Mouse (Mus musculus) intestine, embryonic 15.5 days (tissue): ENCODE measurements around the gene Glyctk. TPM values are rescaled to one million over a fixed set of nuclear protein-coding genes. Genes with fewer than 3 reads are reported as not detected.

Experiments used
- ATAC-seq: fragments of 200-750 bp; cut with Nextera tagmentation; 2 replicates; pipeline ENCODE4 v1.8.0; 2017; ENCODE audit warnings: moderate TSS enrichment, moderate library complexity
- H3K27ac ChIP-seq: fragments of 300-500 bp; sonication (generic); 2 replicates; pipeline ENCODE4 v1.5.1; 2015; ENCODE audit warnings: mild to moderate bottlenecking, inconsistent platforms
- H3K27me3 ChIP-seq: fragments of 300-500 bp; sonication (generic); replicated peaks from 2 replicates; pipeline ENCODE4 v1.6.1; 2015; ENCODE audit warnings: inconsistent platforms
- H3K36me3 ChIP-seq: fragments of 300-500 bp; sonication (generic); 2 replicates; pipeline ENCODE4 v1.6.1; 2015; ENCODE audit warnings: inconsistent platforms
- H3K4me1 ChIP-seq: fragments of 300-500 bp; sonication (generic); replicated peaks from 2 replicates; pipeline ENCODE4 v1.6.1; 2015; ENCODE audit warnings: inconsistent platforms
- H3K4me2 ChIP-seq: fragments of 300-500 bp; sonication (generic); replicated peaks from 2 replicates; pipeline ENCODE4 v1.6.1; 2015; ENCODE audit warnings: mild to moderate bottlenecking, inconsistent platforms
- H3K4me3 ChIP-seq: fragments of 300-500 bp; sonication (generic); replicated peaks from 2 replicates; pipeline ENCODE4 v1.5.1; 2015; ENCODE audit warnings: inconsistent platforms
- H3K9ac ChIP-seq: fragments of 300-500 bp; sonication (generic); 2 replicates; pipeline ENCODE4 v1.6.1; 2015; ENCODE audit warnings: inconsistent platforms
- H3K9me3 ChIP-seq: fragments of 300-500 bp; sonication (generic); 2 replicates; pipeline ENCODE4 v1.6.1; 2016; ENCODE audit warnings: inconsistent platforms
- WGBS: fragments of 180-500 bp; shearing (Covaris S2); methylation state at CpG from one replicate; pipeline ENCODE4 v1.1.7; 2015; 5-methylcytosine and 5-hydroxymethylcytosine counted together
- polyA plus RNA-seq: library from polyadenylated mRNA; unstranded; fragments of >200 nt; fragmentation: Nextera tagmentation; extraction: Ambion mirVana; gene quantifications from 2 replicates; pipeline ENCODE4 v1.2.1, GENCODE M21; 2015

Gene Glyctk
- polyA plus RNA-seq, result 3.4 and 4.3 TPM in 2 replicates

- H3K27ac ChIP-seq, result no peak within 1 kb of the TSS
- peak; percentile 36; the same call in 1 of the 2 replicates for ATAC-seq
- no peaks in the 10 kb centered on the region for H3K9me3 ChIP-seq
- H3K9ac ChIP-seq, result no peak within 1 kb of the TSS
- H3K4me2 ChIP-seq, result no peak within 1 kb of the TSS
- H3K36me3 ChIP-seq, result no peaks in the 10 kb centered on the region
- no peaks in the 10 kb centered on the region; the same call in 1 of the 2 replicates for H3K4me1 ChIP-seq
- WGBS, result 62% methylated on average over 6 of the region's 6 CpGs
- H3K4me3 ChIP-seq, result no peak within 1 kb of the TSS
- no peaks in the 10 kb centered on the region for H3K27me3 ChIP-seq
Observed at GRCm38 (mm10) chr9:106158037-106158491, at the start of gene Glyctk. Glyctk (minus strand) TSS chr9:106158138.

- H3K27ac ChIP-seq, result no peak overlapping the region
- no peaks in the 10 kb centered on the region for H3K27me3 ChIP-seq
- WGBS, result 89% methylated on average over 2 of the region's 2 CpGs
- no peak overlapping the region for H3K4me2 ChIP-seq
- no peak for ATAC-seq
- no peaks in the 10 kb centered on the region for H3K9me3 ChIP-seq
- no peaks in the 10 kb centered on the region for H3K36me3 ChIP-seq
- H3K4me3 ChIP-seq, result no peak overlapping the region
- H3K4me1 ChIP-seq, result peaks cover 27% of the 10 kb centered on the region
- no peak overlapping the region for H3K9ac ChIP-seq
Observed at GRCm38 (mm10) chr9:106206515-106206914, 48.6 kb upstream of the Glyctk start.

DNA sequence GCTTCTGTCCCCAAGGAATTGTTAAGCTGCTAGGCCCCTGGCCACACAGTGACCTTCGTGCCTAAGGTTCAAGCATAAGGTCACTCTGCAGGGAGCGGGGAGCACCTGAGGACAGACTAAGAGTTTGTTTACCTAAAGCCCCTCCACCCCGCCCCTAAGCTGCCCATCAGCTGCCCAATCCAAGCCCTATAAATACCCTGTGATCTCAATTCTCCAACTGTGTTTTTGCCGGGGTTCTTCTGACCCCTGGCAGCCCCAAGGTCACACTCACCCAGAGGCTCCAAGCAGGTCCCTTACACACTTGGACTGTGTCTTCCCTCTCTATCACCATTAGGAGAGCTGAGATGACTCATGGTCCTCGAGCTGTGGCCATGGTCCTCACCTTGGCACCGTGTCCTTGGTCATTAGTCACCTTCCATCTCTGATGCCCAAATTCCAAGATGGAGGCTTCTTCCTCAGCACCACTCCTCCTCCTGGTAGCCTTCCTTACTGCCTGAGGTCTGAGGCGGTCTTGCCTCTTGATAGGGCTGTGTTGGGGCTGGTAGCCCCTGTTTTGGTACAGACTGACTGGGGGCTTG lies 47.9 kb upstream of the Glyctk start:
- Histone ChIP-seq H3K27ac (no peak overlapping the region), H3K27me3 (no peaks in the 10 kb centered on the region), H3K9me3 (no peaks in the 10 kb centered on the region), H3K4me3 (no peak overlapping the region), H3K4me1 (peaks cover 22% of the 10 kb centered on the region), H3K4me2 (no peak overlapping the region), H3K9ac (no peak overlapping the region), H3K36me3 (no peaks in the 10 kb centered on the region)
- ATAC-seq, result no peak
- WGBS, result 76% methylated on average over 7 of the region's 7 CpGs

GRCm38 (mm10) chr9:106203990-106204851 lies 46.3 kb upstream of the Glyctk start:
- H3K36me3 ChIP-seq, result no peaks in the 10 kb centered on the region
- peaks cover 29% of the 10 kb centered on the region for H3K4me1 ChIP-seq
- H3K9ac ChIP-seq, result peak overlapping the region; percentile 68; the same call in 1 of the 2 replicates
- peak overlapping the region; percentile 64 for H3K4me3 ChIP-seq
- H3K27me3 ChIP-seq, result no peaks in the 10 kb centered on the region
- H3K9me3 ChIP-seq, result no peaks in the 10 kb centered on the region
- ATAC-seq, result no peak
- 62% methylated on average over 7 of the region's 7 CpGs for WGBS
- peak overlapping the region; percentile 66 for H3K4me2 ChIP-seq
- no peak overlapping the region for H3K27ac ChIP-seq

GRCm38 (mm10) chr9:106202819-106203636 lies 45.1 kb upstream of the Glyctk start, which contains the start of gene Twf2:
Twf2 (plus strand) TSS chr9:106203108.
- Histone ChIP-seq H3K27me3 (no peaks in the 10 kb centered on the region), H3K36me3 (no peaks in the 10 kb centered on the region), H3K4me2 (peak within 1 kb of the TSS; percentile 66), H3K9ac (peak within 1 kb of the TSS; percentile 68), H3K4me3 (peak within 1 kb of the TSS; percentile 64), H3K9me3 (no peaks in the 10 kb centered on the region), H3K27ac (peak within 1 kb of the TSS; percentile 70), H3K4me1 (peaks cover 35% of the 10 kb centered on the region)
- peak; percentile 92 for ATAC-seq
- under 1% methylated on average over 61 of the region's 61 CpGs for WGBS

DNA sequence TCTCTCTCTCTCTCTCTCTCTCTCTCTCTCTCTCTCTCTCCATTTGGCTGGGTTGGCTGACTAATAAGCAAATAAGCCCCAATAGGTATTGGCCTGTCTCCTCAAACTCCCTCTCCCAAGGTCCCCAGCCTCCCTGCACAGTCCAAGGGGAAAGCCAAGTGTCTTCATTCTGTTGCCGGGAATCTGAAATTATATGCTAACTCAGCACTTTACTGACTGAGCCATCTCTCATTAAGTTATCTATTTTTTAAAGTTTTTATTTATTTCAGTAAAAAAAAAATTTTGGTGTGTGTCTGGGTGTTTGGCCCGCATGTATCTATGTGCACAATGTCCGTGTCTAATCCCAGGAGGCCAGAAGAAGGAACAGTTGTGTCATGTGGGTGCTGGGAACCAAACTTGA lies 44.0 kb upstream of the Glyctk start:
- H3K9ac ChIP-seq, result no peak overlapping the region
- peaks cover 39% of the 10 kb centered on the region for H3K4me1 ChIP-seq
- no peak for ATAC-seq
- no peak overlapping the region for H3K27ac ChIP-seq
- H3K4me3 ChIP-seq, result peak overlapping the region; percentile 64
- no peak overlapping the region for H3K4me2 ChIP-seq
- WGBS, result 79% methylated on average over 3 of the region's 3 CpGs
- no peaks in the 10 kb centered on the region for H3K9me3 ChIP-seq
- H3K36me3 ChIP-seq, result no peaks in the 10 kb centered on the region
- H3K27me3 ChIP-seq, result no peaks in the 10 kb centered on the region

- H3K27ac ChIP-seq, result peak within 1 kb of the TSS; percentile 54
- H3K9ac ChIP-seq, result peak within 1 kb of the TSS; percentile 75
- H3K36me3 ChIP-seq, result peaks cover 9% of the 10 kb centered on the region; the same call in 1 of the 2 replicates
- H3K4me1 ChIP-seq, result peaks cover 32% of the 10 kb centered on the region
- 50% methylated on average over 18 of the region's 18 CpGs for WGBS
- H3K4me3 ChIP-seq, result peak within 1 kb of the TSS; percentile 72
- H3K9me3 ChIP-seq, result no peaks in the 10 kb centered on the region
- ATAC-seq, result peak; percentile 3; the same call in 1 of the 2 replicates
- H3K27me3 ChIP-seq, result no peaks in the 10 kb centered on the region
- peak within 1 kb of the TSS; percentile 79 for H3K4me2 ChIP-seq
Observed at GRCm38 (mm10) chr9:106199535-106200272, 41.8 kb upstream of the Glyctk start, which contains the start of gene Ppm1m. Ppm1m (minus strand) TSS chr9:106199746.

GRCm38 (mm10) chr9:106198962-106199458 lies 41.1 kb upstream of the Glyctk start:
- ATAC-seq, result peak; percentile 70
- Histone ChIP-seq H3K4me1 (peaks cover 25% of the 10 kb centered on the region), H3K36me3 (peaks cover 9% of the 10 kb centered on the region; the same call in 1 of the 2 replicates), H3K27ac (peak overlapping the region; percentile 54), H3K9me3 (no peaks in the 10 kb centered on the region), H3K27me3 (no peaks in the 10 kb centered on the region), H3K9ac (peak overlapping the region; percentile 75), H3K4me3 (peak overlapping the region; percentile 72), H3K4me2 (peak overlapping the region; percentile 79)
- WGBS, result under 1% methylated on average over 51 of the region's 51 CpGs

DNA sequence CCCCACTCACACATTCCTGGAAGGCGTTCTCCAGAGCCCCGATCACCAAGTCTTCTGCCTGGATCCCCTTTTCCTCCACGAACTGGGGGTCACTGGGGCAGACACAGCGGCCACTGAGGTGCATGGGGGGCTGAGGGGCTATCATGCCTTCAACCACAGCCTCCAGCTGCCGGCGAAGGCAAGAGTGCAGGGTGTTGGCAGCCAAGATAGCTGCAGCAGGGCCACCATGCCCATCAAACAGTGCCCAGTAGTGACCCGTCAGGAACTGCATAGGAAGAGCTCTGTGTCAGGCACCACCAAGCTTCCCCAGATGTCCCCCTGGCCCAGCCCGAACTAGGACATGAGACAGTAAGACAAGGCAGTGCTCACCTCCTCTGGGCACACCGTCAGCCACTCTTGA lies 39.8 kb upstream of the Glyctk start:
- 88% methylated on average over 9 of the region's 9 CpGs for WGBS
- Histone ChIP-seq H3K4me2 (0 out of 2 replicates have a peak overlapping the region, but pooled peaks have one; percentile 79), H3K27me3 (no peaks in the 10 kb centered on the region), H3K4me1 (peaks cover 20% of the 10 kb centered on the region), H3K9me3 (no peaks in the 10 kb centered on the region), H3K27ac (no peak overlapping the region), H3K9ac (no peak overlapping the region), H3K4me3 (peak overlapping the region; percentile 72; the same call in 1 of the 2 replicates), H3K36me3 (peaks cover 9% of the 10 kb centered on the region; the same call in 1 of the 2 replicates)
- no peak for ATAC-seq

DNA sequence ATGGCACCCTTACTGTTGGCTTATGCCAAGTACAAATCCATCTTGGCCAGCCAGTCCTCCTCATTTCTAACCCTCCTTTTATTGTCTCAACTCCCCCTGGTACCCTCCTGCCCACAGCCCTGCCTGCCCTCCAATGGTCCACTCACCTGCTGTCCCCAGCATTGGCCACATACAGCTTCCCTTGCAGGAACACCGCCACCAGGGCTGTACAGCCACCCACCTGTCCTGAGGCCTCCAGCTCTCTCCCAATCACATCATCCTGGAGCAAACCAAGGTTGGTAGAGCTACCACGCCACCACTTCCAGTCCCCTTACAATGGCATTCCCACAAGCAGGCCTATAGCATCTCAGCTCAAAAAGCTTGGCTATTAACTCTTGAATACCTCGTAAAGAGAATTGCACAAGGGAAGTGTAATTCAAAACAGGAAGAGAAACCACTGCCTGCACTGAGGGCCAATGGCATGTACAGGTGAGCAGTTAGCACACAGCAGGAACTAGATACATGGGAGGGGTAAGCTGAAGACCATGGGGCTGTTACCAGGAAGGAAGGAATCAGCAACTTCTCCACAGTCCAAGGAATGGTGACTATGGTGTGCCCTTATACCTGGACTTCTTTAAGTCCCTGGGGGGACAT lies 39.3 kb upstream of the Glyctk start:
- no peak overlapping the region for H3K4me2 ChIP-seq

GRCm38 (mm10) chr9:106195693-106196092 lies 37.8 kb upstream of the Glyctk start:
- Histone ChIP-seq H3K36me3 (peaks cover 22% of the 10 kb centered on the region), H3K4me1 (peaks cover 16% of the 10 kb centered on the region), H3K27me3 (no peaks in the 10 kb centered on the region), H3K9ac (no peak overlapping the region), H3K27ac (no peak overlapping the region), H3K4me2 (no peak overlapping the region), H3K4me3 (no peak overlapping the region), H3K9me3 (no peaks in the 10 kb centered on the region)
- WGBS, result 85% methylated on average over 8 of the region's 8 CpGs
- ATAC-seq, result no peak

More for the DNA sequence above, 39.3 kb upstream of the Glyctk start:
- 90% methylated on average over 3 of the region's 3 CpGs for WGBS
- H3K9me3 ChIP-seq, result no peaks in the 10 kb centered on the region
- no peak for ATAC-seq
- no peak overlapping the region for H3K27ac ChIP-seq
- peaks cover 18% of the 10 kb centered on the region for H3K4me1 ChIP-seq
- H3K36me3 ChIP-seq, result peaks cover 11% of the 10 kb centered on the region; the same call in 1 of the 2 replicates
- H3K27me3 ChIP-seq, result no peaks in the 10 kb centered on the region
- H3K4me3 ChIP-seq, result no peak overlapping the region
- H3K9ac ChIP-seq, result no peak overlapping the region
